Mouse (Mus musculus) midbrain, embryonic 11.5 days (tissue): ENCODE results near the gene Acoxl. TPM values are rescaled to one million over a fixed set of nuclear protein-coding genes. Genes with fewer than 3 reads are reported as not detected.
A peak's percentile ranks its signal among the peaks of the same experiment; 100 is the strongest.

Source experiments
- ATAC-seq: fragments of 200-750 bp; cut with Nextera tagmentation; 2 replicates; pipeline ENCODE4 v1.8.0; 2017; ENCODE audit warnings: moderate TSS enrichment, moderate library complexity; ENCODE audit not compliant: low FRiP score
- DNase-seq: peaks from one replicate; pipeline ENCODE4 v3.0.0; 2015; ENCODE audit warnings: low spot score; ENCODE audit errors: missing footprints
- H3K27ac ChIP-seq: fragments of 300-500 bp; sonication (generic); 2 replicates; pipeline ENCODE4 v1.5.1; 2014; ENCODE audit warnings: low read depth, low read length
- H3K27me3 ChIP-seq: fragments of 300-500 bp; sonication (generic); 2 replicates; pipeline ENCODE4 v1.6.1; 2014; ENCODE audit warnings: mild to moderate bottlenecking, low read length, moderate library complexity, mixed read lengths; ENCODE audit not compliant: control insufficient read depth, insufficient read depth
- H3K36me3 ChIP-seq: fragments of 300-500 bp; sonication (generic); 2 replicates; pipeline ENCODE4 v1.6.1; 2014; ENCODE audit warnings: mild to moderate bottlenecking, low read length, moderate library complexity, mixed read lengths; ENCODE audit not compliant: control insufficient read depth, insufficient read depth
- H3K4me1 ChIP-seq: fragments of 300-500 bp; sonication (generic); 2 replicates; pipeline ENCODE4 v1.6.1; 2014; ENCODE audit warnings: low read length; ENCODE audit not compliant: control insufficient read depth, insufficient read depth
- H3K4me2 ChIP-seq: fragments of 300-500 bp; sonication (generic); 2 replicates; pipeline ENCODE4 v1.6.1; 2014; ENCODE audit warnings: mild to moderate bottlenecking, moderate library complexity
- H3K4me3 ChIP-seq: fragments of 300-500 bp; sonication (generic); 2 replicates; pipeline ENCODE4 v1.5.1; 2014; ENCODE audit warnings: low read depth, low read length
- H3K9ac ChIP-seq: fragments of 300-500 bp; sonication (generic); 2 replicates; pipeline ENCODE4 v1.6.1; 2014; ENCODE audit warnings: low read length
- H3K9me3 ChIP-seq: fragments of 300-500 bp; sonication (generic); 2 replicates; pipeline ENCODE4 v1.6.1; 2016; ENCODE audit warnings: low read length; ENCODE audit not compliant: control insufficient read depth
- WGBS: fragments of 180-500 bp; shearing (Covaris S2); extraction: QIAGEN DNeasy Blood & Tissue Kit; methylation state at CpG from one replicate; pipeline ENCODE4 v1.1.7; 2014; 5-methylcytosine and 5-hydroxymethylcytosine counted together
- polyA plus RNA-seq: library from polyadenylated mRNA; unstranded; fragments of >200 nt; fragmentation: Nextera tagmentation; extraction: Ambion mirVana; gene quantifications from 2 replicates; pipeline ENCODE4 v1.2.1, GENCODE M21; 2014

Acoxl gene
- polyA plus RNA-seq, 1 experiment from 2014 or later, result 0.18 TPM

DNA sequence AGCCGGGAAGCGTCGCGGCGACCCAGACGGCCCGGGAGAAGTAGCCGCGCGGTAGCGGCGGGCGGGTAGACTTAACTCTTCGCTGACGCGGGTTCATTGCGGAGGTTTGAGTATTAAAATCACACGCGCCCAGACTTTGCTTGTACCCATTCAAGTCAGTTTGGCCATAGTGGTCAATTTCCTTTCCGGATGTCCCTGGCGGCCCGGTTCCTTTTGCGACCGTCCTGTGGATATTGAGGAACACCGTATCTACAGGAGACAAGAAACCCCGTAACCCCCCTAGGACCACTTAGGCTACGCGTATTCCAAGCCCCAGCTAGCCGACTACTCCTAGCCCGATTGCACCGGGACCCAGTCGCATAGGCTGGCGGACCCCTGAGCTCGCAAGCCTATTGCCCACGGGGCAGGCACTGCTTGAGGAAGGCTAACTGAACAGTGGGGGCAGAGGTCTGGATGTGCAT lies 287.9 kb downstream of the Acoxl start:
- Histone ChIP-seq H3K4me1 (peaks cover 28% of the 10 kb centered on the region), H3K9ac (peak overlapping the region; percentile 66), H3K27ac (no peak overlapping the region), H3K4me2 (peak overlapping the region; percentile 98), H3K36me3 (no peaks in the 10 kb centered on the region; the same call in 1 of the 2 replicates), H3K9me3 (no peaks in the 10 kb centered on the region), H3K4me3 (peak overlapping the region; percentile 59), H3K27me3 (peaks cover 25% of the 10 kb centered on the region)
- whole genome bisulfite sequencing, result under 1% methylated on average over 35 of the region's 35 CpGs
- ATAC-seq, result peak; percentile 8
- no peak for DNase-seq

DNA sequence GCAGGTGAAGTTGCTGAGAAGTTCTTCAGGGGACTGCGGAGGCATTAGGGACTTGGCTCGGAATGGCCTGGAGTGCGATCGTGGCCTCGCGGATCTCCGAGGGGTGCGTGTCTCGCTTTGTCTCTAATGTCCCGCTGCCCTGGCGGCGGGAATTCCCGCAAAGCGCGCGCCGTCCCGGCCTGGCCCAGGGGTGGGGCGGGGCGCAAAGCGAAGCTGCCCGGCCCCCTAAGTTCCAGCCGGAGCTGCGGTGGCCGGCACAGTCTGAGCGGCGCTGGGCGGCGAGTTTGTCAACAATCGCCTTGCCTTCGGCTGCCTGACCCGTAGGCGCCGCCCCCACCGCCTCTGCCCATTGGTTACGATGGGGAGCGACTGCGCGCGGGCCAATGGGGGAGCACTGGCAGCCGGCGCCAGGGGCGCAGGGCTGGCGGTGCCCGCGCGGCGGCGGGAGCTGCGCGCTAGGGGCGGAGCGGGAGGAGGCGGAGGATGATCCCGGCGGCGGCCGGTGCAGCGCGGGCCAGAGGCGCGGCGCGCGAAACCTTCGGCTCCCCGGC lies 288.5 kb downstream of the Acoxl start:
- H3K4me1 ChIP-seq, result peaks cover 28% of the 10 kb centered on the region

DNA sequence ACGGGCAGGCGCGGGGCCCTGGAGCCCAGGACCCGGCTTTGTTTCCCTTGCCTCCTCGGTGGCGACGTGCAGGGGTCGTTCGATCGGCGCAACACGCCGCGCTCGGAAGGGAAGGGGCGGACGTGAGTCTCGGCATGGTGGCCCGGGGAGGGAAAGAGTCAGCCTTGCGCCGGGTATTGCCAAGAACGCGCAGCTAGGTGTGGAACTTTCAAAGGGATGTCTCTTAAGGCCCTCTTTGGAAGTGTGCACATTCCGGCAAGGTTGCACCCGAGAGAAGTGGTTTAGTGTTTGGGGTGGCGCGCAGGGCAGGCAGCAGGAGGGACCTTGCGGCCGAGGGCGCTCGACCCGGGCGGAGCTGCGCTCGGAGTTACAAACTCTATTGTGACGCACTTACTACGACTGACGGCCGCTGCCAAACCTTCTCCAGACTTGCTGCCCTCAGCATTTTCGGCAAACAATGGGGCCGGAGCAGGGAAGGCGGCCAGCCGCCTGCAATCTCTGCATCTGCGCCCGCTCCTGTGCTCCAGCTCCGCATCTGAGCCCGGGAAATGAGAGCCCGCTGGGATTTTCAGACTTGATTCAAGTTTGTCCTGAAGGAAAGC lies 289.1 kb downstream of the Acoxl start:
- no peaks in the 10 kb centered on the region; the same call in 1 of the 2 replicates for H3K36me3 ChIP-seq
- 0% methylated on average over 48 of the region's 48 CpGs for WGBS
- H3K27ac ChIP-seq, result peak overlapping the region; percentile 77
- H3K4me3 ChIP-seq, result peak overlapping the region; percentile 59
- no peaks in the 10 kb centered on the region for H3K9me3 ChIP-seq
- H3K4me1 ChIP-seq, result peaks cover 25% of the 10 kb centered on the region
- peaks cover 19% of the 10 kb centered on the region for H3K27me3 ChIP-seq
- DNase-seq (no peak), ATAC-seq (peak; percentile 36)
- peak overlapping the region; percentile 98 for H3K4me2 ChIP-seq
- peak overlapping the region; percentile 66 for H3K9ac ChIP-seq

More for the DNA sequence above, 288.5 kb downstream of the Acoxl start:
- peaks cover 23% of the 10 kb centered on the region for H3K27me3 ChIP-seq
- no peaks in the 10 kb centered on the region; the same call in 1 of the 2 replicates for H3K36me3 ChIP-seq
- H3K4me2 ChIP-seq, result peak overlapping the region; percentile 98
- WGBS, result under 1% methylated on average over 66 of the region's 67 CpGs
- peak overlapping the region; percentile 59 for H3K4me3 ChIP-seq
- H3K9ac ChIP-seq, result peak overlapping the region; percentile 66
- peak; percentile 88 for ATAC-seq
- no peaks in the 10 kb centered on the region for H3K9me3 ChIP-seq
- H3K27ac ChIP-seq, result peak overlapping the region; percentile 77
- DNase-seq, result peak; percentile 98

DNA sequence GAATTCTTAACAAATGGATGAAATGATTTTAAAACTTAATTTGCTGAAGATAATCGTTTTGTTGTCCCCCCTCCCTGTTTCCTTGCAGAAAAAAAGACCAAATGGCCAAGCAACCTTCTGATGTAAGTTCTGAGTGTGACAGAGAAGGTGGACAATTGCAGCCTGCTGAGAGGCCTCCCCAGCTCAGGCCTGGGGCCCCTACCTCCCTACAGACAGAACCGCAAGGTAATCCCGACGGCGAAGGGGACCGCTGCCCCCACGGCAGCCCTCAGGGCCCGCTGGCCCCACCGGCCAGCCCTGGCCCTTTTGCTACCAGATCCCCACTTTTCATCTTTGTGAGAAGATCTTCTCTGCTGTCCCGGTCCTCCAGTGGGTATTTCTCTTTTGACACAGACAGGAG lies 289.9 kb downstream of the Acoxl start:
- Histone ChIP-seq H3K4me1 (peaks cover 20% of the 10 kb centered on the region), H3K4me3 (peak overlapping the region; percentile 59), H3K27me3 (peaks cover 12% of the 10 kb centered on the region), H3K36me3 (no peaks in the 10 kb centered on the region; the same call in 1 of the 2 replicates), H3K9me3 (no peaks in the 10 kb centered on the region), H3K27ac (peak overlapping the region; percentile 77), H3K9ac (peak overlapping the region; percentile 66), H3K4me2 (peak overlapping the region; percentile 98)
- no peak for ATAC-seq
- WGBS, result 17% methylated on average over 10 of the region's 10 CpGs
- peak; percentile 91 for DNase-seq

DNA sequence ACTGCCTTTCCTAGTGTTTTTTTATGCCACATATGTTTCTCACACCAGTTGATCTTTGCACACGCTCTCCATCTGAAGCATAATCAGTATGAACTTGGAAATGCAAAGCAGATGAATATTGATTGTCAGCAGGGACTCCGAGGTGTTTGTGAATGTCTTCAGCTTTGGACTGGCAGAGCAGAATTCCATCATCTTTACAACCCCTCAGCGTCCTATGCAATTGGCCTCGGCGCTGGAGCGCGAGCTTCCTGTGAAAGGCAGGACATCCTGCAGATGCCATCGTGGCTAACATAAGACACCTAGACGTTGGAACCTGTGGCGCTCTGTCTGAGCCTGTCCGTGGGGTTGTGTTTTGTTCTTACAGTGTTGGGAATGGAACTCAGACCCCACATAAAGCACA lies 292.8 kb downstream of the Acoxl start:
- Histone ChIP-seq H3K4me3 (no peak overlapping the region), H3K4me1 (peaks cover 5% of the 10 kb centered on the region), H3K9ac (no peak overlapping the region), H3K4me2 (no peak overlapping the region), H3K27me3 (no peaks in the 10 kb centered on the region), H3K36me3 (peaks cover 6% of the 10 kb centered on the region), H3K27ac (no peak overlapping the region), H3K9me3 (no peaks in the 10 kb centered on the region)
- 91% methylated on average over 11 of the region's 11 CpGs for WGBS
- DNase-seq, result no peak
- no peak for ATAC-seq

DNA sequence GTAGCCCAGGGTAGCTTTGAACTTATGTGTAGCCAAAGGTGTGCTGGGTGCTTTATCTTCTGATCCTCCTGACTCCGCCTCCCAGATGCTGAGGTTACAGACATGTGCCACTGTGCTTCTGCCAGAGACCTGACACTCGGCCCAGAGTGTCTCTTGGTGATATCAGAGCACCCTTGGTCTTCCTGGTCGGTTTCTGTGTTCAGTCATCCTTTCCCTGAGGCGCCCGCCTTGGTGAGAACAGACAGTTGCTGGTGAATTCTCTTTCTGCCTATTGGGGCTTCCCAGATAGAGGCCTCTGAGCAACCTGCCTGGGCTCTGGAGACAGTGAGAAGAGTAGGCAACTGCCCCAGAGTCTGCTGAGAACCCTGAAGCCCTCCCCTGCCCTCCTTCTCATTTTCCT lies 294.0 kb downstream of the Acoxl start:
- Histone ChIP-seq H3K4me2 (no peak overlapping the region), H3K4me1 (peaks cover 5% of the 10 kb centered on the region), H3K9me3 (no peaks in the 10 kb centered on the region), H3K4me3 (no peak overlapping the region), H3K27ac (no peak overlapping the region), H3K36me3 (peaks cover 6% of the 10 kb centered on the region), H3K9ac (no peak overlapping the region), H3K27me3 (no peaks in the 10 kb centered on the region)
- 87% methylated on average over 5 of the region's 5 CpGs for WGBS
- DNase-seq (no peak), ATAC-seq (no peak)

DNA sequence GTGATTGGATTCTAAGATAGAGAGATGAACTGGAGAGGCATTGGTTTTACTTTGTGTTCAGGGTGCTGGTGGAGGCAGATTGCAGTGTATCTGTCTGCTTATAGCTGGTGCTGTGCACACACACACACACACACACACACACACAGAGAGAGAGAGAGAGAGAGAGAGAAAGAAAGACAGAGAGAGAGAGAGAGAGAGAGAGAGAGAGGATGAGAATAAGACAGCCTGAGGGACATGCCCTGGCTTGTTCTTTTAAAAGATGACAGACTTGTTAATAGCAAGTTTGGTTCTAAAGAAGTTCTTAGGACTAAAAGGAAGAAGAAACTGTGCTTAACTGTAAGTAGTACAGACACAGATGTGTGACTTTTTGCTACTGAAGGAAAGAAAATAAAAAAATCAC lies 295.2 kb downstream of the Acoxl start:
- no peak overlapping the region for H3K4me2 ChIP-seq
- ATAC-seq, result no peak
- H3K9me3 ChIP-seq, result no peaks in the 10 kb centered on the region
- H3K9ac ChIP-seq, result no peak overlapping the region
- H3K4me1 ChIP-seq, result peaks cover under 1% of the 10 kb centered on the region; the same call in 1 of the 2 replicates
- H3K36me3 ChIP-seq, result peaks cover 6% of the 10 kb centered on the region
- no peaks in the 10 kb centered on the region for H3K27me3 ChIP-seq
- DNase-seq, result no peak
- no peak overlapping the region for H3K27ac ChIP-seq
- H3K4me3 ChIP-seq, result no peak overlapping the region

DNA sequence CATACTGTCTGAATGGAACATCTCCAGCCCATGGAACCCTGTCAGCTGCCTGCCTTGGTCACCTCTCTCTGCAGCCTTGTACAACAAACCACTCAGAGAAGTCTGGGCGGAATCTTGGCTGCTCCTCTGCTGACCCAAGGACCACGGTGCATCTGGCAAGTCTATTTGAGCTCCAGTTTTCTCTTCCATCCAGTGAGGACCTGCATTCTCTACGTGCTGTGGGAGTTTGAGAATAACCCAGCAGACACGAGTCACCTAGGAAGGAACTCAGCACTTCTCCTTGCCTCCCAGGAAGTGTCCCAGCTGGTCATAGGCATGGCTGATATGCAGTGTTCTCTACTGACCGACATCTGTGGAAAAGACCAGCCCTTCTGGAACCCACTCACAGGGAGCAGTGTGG lies 295.8 kb downstream of the Acoxl start:
- no peak overlapping the region for H3K27ac ChIP-seq
- DNase-seq (no peak), ATAC-seq (no peak)
- no peaks in the 10 kb centered on the region; the same call in 1 of the 2 replicates for H3K4me1 ChIP-seq
- H3K9ac ChIP-seq, result no peak overlapping the region
- H3K36me3 ChIP-seq, result peaks cover 6% of the 10 kb centered on the region
- H3K4me3 ChIP-seq, result no peak overlapping the region
- 82% methylated on average over 5 of the region's 5 CpGs for WGBS
- H3K27me3 ChIP-seq, result no peaks in the 10 kb centered on the region
- H3K4me2 ChIP-seq, result no peak overlapping the region
- no peaks in the 10 kb centered on the region for H3K9me3 ChIP-seq

DNA sequence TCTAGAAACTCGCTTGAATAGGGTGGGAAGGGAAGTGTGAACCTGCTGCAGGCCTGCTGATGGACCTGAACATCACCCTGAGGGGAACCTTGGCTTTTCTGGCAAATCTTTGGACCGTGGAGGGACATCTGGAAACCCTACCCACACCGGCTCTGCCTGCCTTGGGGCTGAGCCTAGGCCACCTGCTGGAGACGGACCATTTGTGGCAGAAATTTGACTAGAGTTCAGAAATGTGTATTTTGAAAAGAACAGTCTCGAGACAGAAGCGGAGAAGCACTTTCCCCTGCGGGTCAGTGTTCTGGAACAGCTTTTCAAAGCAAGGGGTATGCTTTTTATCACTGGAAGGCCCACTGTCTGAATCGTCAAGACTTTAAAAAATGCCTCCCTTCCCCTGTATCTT lies 296.3 kb downstream of the Acoxl start:
- no peaks in the 10 kb centered on the region for H3K9me3 ChIP-seq
- ATAC-seq (no peak), DNase-seq (no peak)
- 79% methylated on average over 8 of the region's 8 CpGs for WGBS
- H3K9ac ChIP-seq, result no peak overlapping the region
- no peak overlapping the region for H3K4me2 ChIP-seq
- no peaks in the 10 kb centered on the region; the same call in 1 of the 2 replicates for H3K4me1 ChIP-seq
- H3K27me3 ChIP-seq, result no peaks in the 10 kb centered on the region
- H3K4me3 ChIP-seq, result no peak overlapping the region
- no peak overlapping the region for H3K27ac ChIP-seq
- H3K36me3 ChIP-seq, result peaks cover 6% of the 10 kb centered on the region
